Mouse (Mus musculus) CH12.LX (cell line): ENCODE measurements at regions not wholly inside any gene's neighbourhood (a gene's known extent, or its start where the extent isn't known, plus 50 kb on each side); places are given as distances from the start of the nearest gene placed in this dataset.

ENCODE experiments used
- DNase-seq: peaks from one replicate; pipeline ENCODE4 v3.0.0-alpha.2; 2013; ENCODE audit errors: extremely low read depth
- H3K27ac ChIP-seq: 2 replicates; pipeline ENCODE4 v1.5.1; 2012; ENCODE audit warnings: low read depth, mild to moderate bottlenecking, control low read depth, moderate library complexity; ENCODE audit not compliant: insufficient read depth
- H3K27me3 ChIP-seq: replicated peaks from 2 replicates; pipeline ENCODE3; 2012; ENCODE audit warnings: inconsistent platforms
- H3K36me3 ChIP-seq, 2 experiments: replicated peaks in 1 of 2; 2 replicates each; pipeline versions ENCODE3 to v1.6.1; 2012; ENCODE audit warnings: inconsistent platforms in 1 of 2, low read length in 1 of 2, mild to moderate bottlenecking in 1 of 2, mixed read lengths in 1 of 2, moderate library complexity in 1 of 2; ENCODE audit not compliant: control insufficient read depth in 1 of 2, insufficient read depth in 1 of 2
- H3K4me1 ChIP-seq, 2 experiments: 2 replicates each; pipeline ENCODE4 v1.6.1; 2012; ENCODE audit warnings: inconsistent platforms in 1 of 2, moderate library complexity in 1 of 2; ENCODE audit not compliant: insufficient read depth in 2 of 2, control insufficient read depth in 1 of 2
- H3K4me2 ChIP-seq: 2 replicates; pipeline ENCODE4 v1.6.1; 2012; ENCODE audit warnings: low read depth, mild to moderate bottlenecking, control low read depth; ENCODE audit not compliant: poor library complexity, insufficient read depth, severe bottlenecking
- H3K4me3 ChIP-seq, 3 experiments: fragments of 150-350 bp in 1 of 3; sonication (generic) in 1 of 3; replicated peaks in 1 of 3; 2 replicates each; pipeline versions ENCODE3 to v1.5.1; 2011 to 2012; ENCODE audit warnings: low read depth in 2 of 3, low read length in 2 of 3, mild to moderate bottlenecking in 2 of 3, moderate library complexity in 2 of 3, control low read depth in 1 of 3, improper control_type of control experiment in 1 of 3, inconsistent platforms in 1 of 3, mixed read lengths in 1 of 3; ENCODE audit not compliant: poor library complexity in 1 of 3
- H3K79me2 ChIP-seq: replicated peaks from 2 replicates; pipeline ENCODE4 v1.6.1; 2012; ENCODE audit warnings: mild to moderate bottlenecking, moderate library complexity; ENCODE audit not compliant: control insufficient read depth, poor library complexity, insufficient read depth, severe bottlenecking; ENCODE audit errors: extremely low read depth
- H3K9ac ChIP-seq: 2 replicates; pipeline ENCODE4 v1.6.1; 2012; ENCODE audit warnings: low read depth, mild to moderate bottlenecking, control low read depth, moderate library complexity; ENCODE audit not compliant: insufficient read depth
- H3K9me3 ChIP-seq: replicated peaks from 2 replicates; pipeline ENCODE3; 2012; ENCODE audit warnings: low read length, inconsistent platforms, mixed read lengths
- CHD2 ChIP-seq: IDR thresholded peaks from 2 replicates; pipeline ENCODE4 v1.6.1; 2011; ENCODE audit warnings: low read length, improper control_type of control experiment
- CTCF ChIP-seq, 2 experiments: IDR thresholded peaks in 1 of 2; conservative IDR thresholded peaks in 1 of 2; 2 replicates each; pipeline ENCODE4 v1.5.1; 2011 to 2012; ENCODE audit warnings: low read depth in 2 of 2, low read length in 2 of 2, improper control_type of control experiment in 1 of 2, inconsistent platforms in 1 of 2, mild to moderate bottlenecking in 1 of 2, moderate library complexity in 1 of 2
- E2F4 ChIP-seq: IDR thresholded peaks from 2 replicates; pipeline ENCODE4 v1.6.1; 2011; ENCODE audit warnings: low read depth, low read length, improper control_type of control experiment; ENCODE audit not compliant: insufficient replicate concordance
- ELF1 ChIP-seq: IDR thresholded peaks from 2 replicates; pipeline ENCODE4 v1.6.1; 2014; ENCODE audit warnings: low read depth, mild to moderate bottlenecking, inconsistent platforms, low read length, improper control_type of control experiment
- ETS1 ChIP-seq: conservative IDR thresholded peaks from 2 replicates; pipeline ENCODE4 v1.6.1; 2012; ENCODE audit warnings: low read depth, mild to moderate bottlenecking, inconsistent platforms, low read length, improper control_type of control experiment, moderate library complexity
- HCFC1 ChIP-seq: IDR thresholded peaks from 2 replicates; pipeline ENCODE4 v1.6.1; 2012; ENCODE audit warnings: low read depth, mild to moderate bottlenecking, inconsistent platforms, low read length, improper control_type of control experiment
- MAFK ChIP-seq: IDR thresholded peaks from 2 replicates; pipeline ENCODE4 v1.6.1; 2011; ENCODE audit warnings: low read length, improper control_type of control experiment; ENCODE audit not compliant: insufficient replicate concordance
- MEF2A ChIP-seq: IDR thresholded peaks from 2 replicates; pipeline ENCODE4 v1.6.1; 2014; ENCODE audit warnings: low read depth, mild to moderate bottlenecking, inconsistent platforms, low read length, improper control_type of control experiment, borderline replicate concordance
- NELFE ChIP-seq: IDR thresholded peaks from 2 replicates; pipeline ENCODE4 v1.6.1; 2011; ENCODE audit warnings: low read depth, low read length, improper control_type of control experiment
- SIN3A ChIP-seq: IDR thresholded peaks from 2 replicates; pipeline ENCODE4 v1.6.1; 2012; ENCODE audit warnings: low read length, improper control_type of control experiment, inconsistent platforms
- TBP ChIP-seq: conservative IDR thresholded peaks from 2 replicates; pipeline ENCODE4 v1.6.1; 2011; ENCODE audit warnings: low read depth, low read length, improper control_type of control experiment
- TCF12 ChIP-seq: IDR thresholded peaks from 2 replicates; pipeline ENCODE4 v1.6.1; 2014; ENCODE audit warnings: low read depth, mild to moderate bottlenecking, inconsistent platforms, low read length, improper control_type of control experiment
- ZMIZ1 ChIP-seq: IDR thresholded peaks from 2 replicates; pipeline ENCODE4 v1.6.1; 2012; ENCODE audit warnings: low read depth, mild to moderate bottlenecking, inconsistent platforms, low read length, improper control_type of control experiment
- ZNF384 ChIP-seq: IDR thresholded peaks from 2 replicates; pipeline ENCODE4 v1.6.1; 2012; ENCODE audit warnings: low read depth, low read length, improper control_type of control experiment, inconsistent platforms
- dilution Hi-C: fragments of 300-500 bp; cut with MboI; formaldehyde crosslinking; loops from 2 replicates; pipeline ENCODE4 v1.14.3; 2020; ENCODE audit warnings: low sequenced_read_pairs; ENCODE audit not compliant: extremely low pct_unique_long_range_greater_than_20kb, extremely low pct_ligation_motif_present
- in situ Hi-C: fragments of 300-500 bp; cut with MboI; formaldehyde crosslinking; loops from 3 replicates; pipeline ENCODE4 v1.14.3; 2019; ENCODE audit warnings: low sequenced_read_pairs, low pct_ligation_motif_present, low pct_unique_long_range_greater_than_20kb, mixed read lengths

- Histone ChIP-seq H3K27me3 (no peaks in the 10 kb centered on the region), H3K79me2 (no peaks in the 10 kb centered on the region), H3K4me3 (no peak overlapping the region), H3K9me3 (no peaks in the 10 kb centered on the region), H3K9ac (no peak overlapping the region; the same call in 1 of the 2 replicates), H3K4me2 (no peak overlapping the region), H3K4me1 (peaks cover 9 to 45% of the 10 kb centered on the region in 2 experiments), H3K27ac (no peak overlapping the region; the same call in 1 of the 2 replicates), H3K36me3 (no peaks in the 10 kb centered on the region)
- in situ Hi-C loops (no loop called here), dilution Hi-C loops (no loop called here)
- TF ChIP-seq SIN3A (no peak), ZMIZ1 (no peak), ZNF384 (peak; percentile 54), MEF2A (peak; percentile 60; the same call in 1 of the 2 replicates), E2F4 (no peak)
- DNase-seq = no peak
These were observed 253.4 kb downstream of the Tle4 start for GRCm38 (mm10) chr19:14344467-14344866.

GRCm38 (mm10) chr19:14347026-14347425, 250.8 kb downstream of the Tle4 start:
- H3K27ac ChIP-seq = no peak overlapping the region

GRCm38 (mm10) chr19:14347429-14347828, 250.4 kb downstream of the Tle4 start:
- TF ChIP-seq TCF12 (no peak), CHD2 (no peak)
- Histone ChIP-seq H3K36me3 (no peaks in the 10 kb centered on the region), H3K4me1 (peaks cover 23 to 62% of the 10 kb centered on the region in 2 experiments), H3K9ac (no peak overlapping the region), H3K27ac (no peak overlapping the region), H3K27me3 (no peaks in the 10 kb centered on the region), H3K9me3 (no peaks in the 10 kb centered on the region), H3K4me3 (no peak overlapping the region), H3K79me2 (no peaks in the 10 kb centered on the region), H3K4me2 (no peak overlapping the region)
- dilution Hi-C loops (no loop called here), in situ Hi-C loops (no loop called here)
- DNase-seq = no peak

More at GRCm38 (mm10) chr19:14347026-14347425, 250.8 kb downstream of the Tle4 start:
- dilution Hi-C loops (no loop called here), in situ Hi-C loops (no loop called here)
- no peaks in the 10 kb centered on the region for H3K79me2 ChIP-seq
- H3K4me3 ChIP-seq = no peak overlapping the region
- TF ChIP-seq NELFE (no peak), ELF1 (no peak), TBP (no peak), CTCF (conservative IDR thresholded peaks at IDR 0.05 in 1 of 2, IDR thresholded peaks at IDR 0.05 in 1 of 2; ENCODE audit: low read depth in 2 of 2, low read length in 2 of 2) (no peak), TCF12 (no peak), HCFC1 (no peak), MEF2A (no peak), MAFK (no peak), ETS1 (no peak), CHD2 (no peak)
- peaks cover 23 to 58% of the 10 kb centered on the region in 2 experiments for H3K4me1 ChIP-seq
- DNase-seq = no peak
- no peak overlapping the region for H3K9ac ChIP-seq
- H3K36me3 ChIP-seq = no peaks in the 10 kb centered on the region
- no peaks in the 10 kb centered on the region for H3K27me3 ChIP-seq
- no peaks in the 10 kb centered on the region for H3K9me3 ChIP-seq
- no peak overlapping the region for H3K4me2 ChIP-seq
